Mouse (Mus musculus) C2C12 (cell line): ENCODE data around the gene Gm20441. TPM values are rescaled to one million over a fixed set of nuclear protein-coding genes. Genes with fewer than 3 reads are reported as not detected.

ENCODE experiments used
- H3K27me3 ChIP-seq: one replicate; pipeline ENCODE4 v1.6.1; 2011; ENCODE audit not compliant: control insufficient read depth, insufficient read depth, insufficient read length
- H3K36me3 ChIP-seq: one replicate; pipeline ENCODE4 v1.6.1; 2011; ENCODE audit not compliant: control insufficient read depth, insufficient read depth
- H3K4me3 ChIP-seq: one replicate; pipeline ENCODE4 v1.5.1; 2011; ENCODE audit warnings: mild to moderate bottlenecking, control low read depth; ENCODE audit not compliant: poor library complexity, insufficient read depth, severe bottlenecking
- H3K79me2 ChIP-seq: one replicate; pipeline ENCODE4 v1.6.1; 2011; ENCODE audit not compliant: control insufficient read depth, insufficient read depth
- H3K79me3 ChIP-seq: one replicate; pipeline ENCODE4 v1.6.1; 2011; ENCODE audit warnings: low read depth, control low read depth
- H3ac ChIP-seq: one replicate; pipeline ENCODE3; 2011; ENCODE audit warnings: low read depth; ENCODE audit not compliant: control insufficient read depth, insufficient read length
- CEBPB ChIP-seq: IDR thresholded peaks from one replicate; pipeline ENCODE4 v1.6.1; 2011; ENCODE audit warnings: low read depth, mild to moderate bottlenecking, control low read depth, moderate library complexity
- CTCF ChIP-seq: IDR thresholded peaks from one replicate; pipeline ENCODE4 v1.5.1; 2011; ENCODE audit not compliant: control insufficient read depth, insufficient read depth, insufficient read length
- FOSL1 ChIP-seq: IDR thresholded peaks from one replicate; pipeline ENCODE4 v1.8.0; 2011; ENCODE audit warnings: mild to moderate bottlenecking, low read length; ENCODE audit not compliant: poor library complexity, insufficient read depth, severe bottlenecking
- MAX ChIP-seq: IDR thresholded peaks from one replicate; pipeline ENCODE4 v1.6.1; 2011; ENCODE audit warnings: mild to moderate bottlenecking, control low read depth
- MYOD1 ChIP-seq: IDR thresholded peaks from one replicate; pipeline ENCODE4 v1.6.1; 2011; ENCODE audit warnings: low read depth; ENCODE audit not compliant: control insufficient read depth, insufficient read length
- MYOG ChIP-seq: IDR thresholded peaks from one replicate; pipeline ENCODE4 v1.6.1; 2011; ENCODE audit not compliant: control insufficient read depth, insufficient read length; ENCODE audit errors: extremely low read depth
- USF1 ChIP-seq: IDR thresholded peaks from one replicate; pipeline ENCODE4 v1.6.1; 2011; ENCODE audit warnings: low read depth, mild to moderate bottlenecking, control low read depth, moderate library complexity
- polyA plus RNA-seq: library from polyadenylated mRNA; unstranded; fragments of >200 nt; fragmentation: generic; extraction: Trizol; gene quantifications from one replicate; pipeline ENCODE4 v1.2.1, GENCODE M21; 2012; ENCODE audit warnings: missing spikeins

The Gm20441 gene
- polyA plus RNA-seq, 1 experiment: not detected

- Histone ChIP-seq H3K36me3 (no peaks in the 10 kb centered on the region), H3K79me3 (no peaks in the 10 kb centered on the region), H3K79me2 (no peaks in the 10 kb centered on the region), H3ac (no peak overlapping the region), H3K4me3 (no peak overlapping the region), H3K27me3 (peaks cover 3% of the 10 kb centered on the region)
- TF ChIP-seq FOSL1: no peak
- no peak for TF ChIP-seq MYOG
- TF ChIP-seq MAX: no peak
- no peak for TF ChIP-seq USF1
- no peak for TF ChIP-seq CEBPB
- TF ChIP-seq MYOD1: no peak
- TF ChIP-seq CTCF: no peak
Observed at GRCm38 (mm10) chr10:75788277-75788676, 7.5 kb upstream of the Gm20441 start.

GRCm38 (mm10) chr10:75785442-75785841 lies 4.7 kb upstream of the Gm20441 start:
- Histone ChIP-seq H3K79me2 (no peaks in the 10 kb centered on the region), H3K36me3 (no peaks in the 10 kb centered on the region), H3K27me3 (peaks cover 14% of the 10 kb centered on the region), H3ac (no peak overlapping the region), H3K79me3 (no peaks in the 10 kb centered on the region), H3K4me3 (no peak overlapping the region)
- TF ChIP-seq FOSL1 (no peak), MYOD1 (no peak), USF1 (no peak), MYOG (no peak), MAX (no peak), CEBPB (no peak), CTCF (no peak)

GRCm38 (mm10) chr10:75779206-75780174 lies 1.3 kb downstream of the Gm20441 start:
- Histone ChIP-seq H3ac (no peak overlapping the region), H3K79me3 (no peaks in the 10 kb centered on the region), H3K36me3 (no peaks in the 10 kb centered on the region), H3K4me3 (no peak overlapping the region), H3K27me3 (peaks cover 33% of the 10 kb centered on the region), H3K79me2 (no peaks in the 10 kb centered on the region)
- TF ChIP-seq MYOD1 (no peak), USF1 (no peak), CTCF (no peak), CEBPB (no peak), MAX (no peak), FOSL1 (no peak), MYOG (no peak)

- peaks cover 30% of the 10 kb centered on the region for H3K27me3 ChIP-seq
- H3K79me3 ChIP-seq: no peaks in the 10 kb centered on the region
- no peaks in the 10 kb centered on the region for H3K36me3 ChIP-seq
- no peak overlapping the region for H3K4me3 ChIP-seq
- no peaks in the 10 kb centered on the region for H3K79me2 ChIP-seq
- no peak overlapping the region for H3ac ChIP-seq
- TF ChIP-seq FOSL1 (no peak), USF1 (no peak), MAX (no peak), CEBPB (no peak), MYOD1 (no peak), MYOG (no peak), CTCF (no peak)
Observed at GRCm38 (mm10) chr10:75777885-75778284, 2.9 kb downstream of the Gm20441 start.

GRCm38 (mm10) chr10:75776562-75776961 lies 4.2 kb downstream of the Gm20441 start:
- H3ac ChIP-seq: no peak overlapping the region
- H3K79me2 ChIP-seq: no peaks in the 10 kb centered on the region
- H3K36me3 ChIP-seq: no peaks in the 10 kb centered on the region
- no peaks in the 10 kb centered on the region for H3K79me3 ChIP-seq
- peaks cover 27% of the 10 kb centered on the region for H3K27me3 ChIP-seq
- TF ChIP-seq FOSL1: no peak
- no peak overlapping the region for H3K4me3 ChIP-seq

GRCm38 (mm10) chr10:75774587-75774986 lies 6.2 kb downstream of the Gm20441 start:
- Histone ChIP-seq H3K79me2 (no peaks in the 10 kb centered on the region), H3K36me3 (no peaks in the 10 kb centered on the region), H3ac (no peak overlapping the region), H3K27me3 (peaks cover 11% of the 10 kb centered on the region), H3K4me3 (no peak overlapping the region), H3K79me3 (no peaks in the 10 kb centered on the region)
- TF ChIP-seq FOSL1 (no peak), MYOD1 (no peak), CEBPB (no peak), CTCF (no peak), MAX (no peak), MYOG (no peak)
